In the genomic region with DNA sequence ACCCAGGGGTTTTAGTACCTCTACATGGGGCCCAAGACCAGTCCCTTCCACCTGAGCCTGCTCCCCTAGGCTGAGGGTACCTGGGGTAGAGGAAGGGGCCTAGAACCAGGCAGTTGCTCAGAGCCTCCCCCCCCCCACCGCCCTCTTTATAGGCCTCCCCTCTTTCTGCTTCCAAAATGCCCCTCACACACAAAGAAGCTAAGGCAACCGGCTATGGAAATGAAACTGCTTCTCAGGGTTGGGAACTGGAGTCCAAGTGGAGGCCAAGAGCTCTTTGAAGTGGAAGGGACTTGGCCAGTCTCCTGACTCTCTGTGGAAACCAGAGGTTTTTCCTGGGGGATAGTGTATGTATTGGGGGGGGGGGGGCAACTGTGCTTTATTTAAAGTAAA, we compare ENCODE assay signal across 14 mouse cellular contexts. TPM values are rescaled to one million over a fixed set of nuclear protein-coding genes. Genes with fewer than 3 reads are reported as not detected.
DNase-seq lines count a peak whose midpoint lies in the region; ATAC-seq and TF ChIP-seq lines count a peak whose summit lies in the region.
"Had no signal": no experiment of that assay in that cellular context is flagged by ENCODE, and none has a peak within 500 bp of the region (broad histone marks: within the 10 kb centered on the region; RNA-seq: fewer than 3 reads in every experiment).

No protein-coding gene starts in this region.

- no peak for TF ChIP-seq EP300 in stomach, postnatal 0 days (optimal IDR thresholded peaks at IDR 0.05)

- peak overlapping the region; percentile 47; the same call in 1 of the 2 replicates for H3K9ac ChIP-seq in lung, embryonic 16.5 days (ENCODE audit: low read length)
- 0 out of 2 replicates have a peak overlapping the region, but pooled peaks have one; percentile 13 for H3K9ac ChIP-seq in forebrain, embryonic 14.5 days (ENCODE audit: low read length)
- H3K9ac ChIP-seq in limb, embryonic 13.5 days, result no peak overlapping the region
- H3K9ac ChIP-seq in stomach, postnatal 0 days (ENCODE audit: low read length), result no peak overlapping the region
- H3K9ac ChIP-seq: liver, embryonic 12.5 days; stomach, embryonic 15.5 days had no signal

- 32% methylated on average over 2 of the region's 2 CpGs for WGBS in lung, embryonic 16.5 days
- WGBS in lung, adult 2 months, result 55% methylated on average over 2 of the region's 2 CpGs
- 31% methylated on average over 2 of the region's 2 CpGs for WGBS in forebrain, embryonic 14.5 days
- WGBS in limb, embryonic 13.5 days, result 20% methylated on average over 2 of the region's 2 CpGs
- 64% methylated on average over 1 of the region's 2 CpGs for WGBS in stomach, postnatal 0 days

- no peak overlapping the region for H3K4me2 ChIP-seq in lung, embryonic 16.5 days (ENCODE audit: low read depth, low read length)
- H3K4me2 ChIP-seq in forebrain, embryonic 14.5 days (ENCODE audit: low read length), result no peak overlapping the region
- H3K4me2 ChIP-seq in limb, embryonic 13.5 days (replicated peaks), result peak overlapping the region; percentile 2
- no peak overlapping the region for H3K4me2 ChIP-seq in stomach, postnatal 0 days (replicated peaks; ENCODE audit: low read depth)
- H3K4me2 ChIP-seq: liver, embryonic 12.5 days; stomach, embryonic 15.5 days had no signal

- peaks cover 22% of the 10 kb centered on the region for H3K4me1 ChIP-seq in lung, embryonic 16.5 days (replicated peaks; ENCODE audit: control insufficient read depth, insufficient read depth, low read length)
- H3K4me1 ChIP-seq in lung, adult 2 months (ENCODE audit: control insufficient read depth, insufficient read depth, low read length), result no peaks in the 10 kb centered on the region
- 0 out of 2 replicates have a peak, but pooled peaks cover 4% of the 10 kb centered on the region for H3K4me1 ChIP-seq in forebrain, embryonic 14.5 days (ENCODE audit: control insufficient read depth, insufficient read depth, low read length)
- peaks cover 43% of the 10 kb centered on the region for H3K4me1 ChIP-seq in limb, embryonic 13.5 days
- H3K4me1 ChIP-seq in stomach, postnatal 0 days (replicated peaks; ENCODE audit: control insufficient read depth, insufficient read depth), result no peaks in the 10 kb centered on the region
- H3K4me1 ChIP-seq: liver, embryonic 12.5 days had no signal

- no peak overlapping the region for H3K4me3 ChIP-seq in lung, embryonic 16.5 days (ENCODE audit: low read length)
- H3K4me3 ChIP-seq in lung, adult 2 months (replicated peaks; ENCODE audit: extremely low read depth, low read depth, low read length), result no peak overlapping the region
- no peak overlapping the region for H3K4me3 ChIP-seq in forebrain, embryonic 14.5 days (ENCODE audit: low read depth, low read length)
- H3K4me3 ChIP-seq in limb, embryonic 13.5 days, result no peak overlapping the region
- H3K4me3 ChIP-seq in stomach, postnatal 0 days (ENCODE audit: low read depth, low read length), result no peak overlapping the region
- H3K4me3 ChIP-seq: erythroblast, embryonic 14.5 days; liver, embryonic 12.5 days; stomach, embryonic 15.5 days had no signal

- no peak for DNase-seq in lung, adult 2 months
- DNase-seq in forebrain, embryonic 14.5 days (ENCODE audit: low spot score), result peak; percentile 59
- DNase-seq in stomach, postnatal 0 days (ENCODE audit: low spot score), result no peak
- DNase-seq in adrenal gland, postnatal 25 days, result no peak
- DNase-seq in cerebellum, adult 11 months, result no peak
- DNase-seq: gastrocnemius, postnatal 36 days; heart, postnatal 14 days; right cerebral cortex, adult 18-20 months had no signal

- TF ChIP-seq CTCF in lung, adult 2 months (IDR thresholded peaks at IDR 0.05; ENCODE audit: insufficient read depth, low read length), result no peak
- no peak for TF ChIP-seq CTCF in stomach, postnatal 0 days (IDR thresholded peaks at IDR 0.05; ENCODE audit: low read depth)

- peak; percentile 59 for ATAC-seq in lung, embryonic 16.5 days (ENCODE audit: low read depth)
- ATAC-seq in forebrain, embryonic 14.5 days, result peak; percentile 35; the same call in 1 of the 2 replicates
- ATAC-seq in limb, embryonic 13.5 days (ENCODE audit: low FRiP score, low read depth), result peak; percentile 45
- ATAC-seq in stomach, postnatal 0 days (ENCODE audit: low FRiP score, low TSS enrichment), result no peak

- peaks cover 12% of the 10 kb centered on the region for H3K36me3 ChIP-seq in lung, embryonic 16.5 days (ENCODE audit: control insufficient read depth, insufficient read depth, low read length)
- peaks cover 18% of the 10 kb centered on the region for H3K36me3 ChIP-seq in forebrain, embryonic 14.5 days (ENCODE audit: control insufficient read depth, insufficient read depth, low read length)
- peaks cover 26% of the 10 kb centered on the region for H3K36me3 ChIP-seq in limb, embryonic 13.5 days
- peaks cover 7% of the 10 kb centered on the region for H3K36me3 ChIP-seq in stomach, postnatal 0 days (ENCODE audit: control insufficient read depth, insufficient read depth, low read length)

- H3K27ac ChIP-seq in lung, embryonic 16.5 days (ENCODE audit: low read length), result peak overlapping the region; percentile 80
- peak overlapping the region; percentile 52; the same call in 1 of the 2 replicates for H3K27ac ChIP-seq in forebrain, embryonic 14.5 days (ENCODE audit: low read depth, low read length)
- peak overlapping the region; percentile 66 for H3K27ac ChIP-seq in limb, embryonic 13.5 days
- peak overlapping the region; percentile 56; the same call in 1 of the 2 replicates for H3K27ac ChIP-seq in stomach, postnatal 0 days (replicated peaks)
- H3K27ac ChIP-seq: liver, embryonic 12.5 days; stomach, embryonic 15.5 days had no signal

- no peaks in the 10 kb centered on the region for H3K27me3 ChIP-seq in lung, embryonic 16.5 days (ENCODE audit: control insufficient read depth, insufficient read depth, low read depth, low read length)
- H3K27me3 ChIP-seq in forebrain, embryonic 14.5 days (replicated peaks; ENCODE audit: control insufficient read depth, insufficient read depth, low read length), result no peaks in the 10 kb centered on the region
- no peaks in the 10 kb centered on the region for H3K27me3 ChIP-seq in limb, embryonic 13.5 days
- H3K27me3 ChIP-seq in stomach, postnatal 0 days (ENCODE audit: control insufficient read depth, insufficient read depth, low read length), result no peaks in the 10 kb centered on the region
- H3K27me3 ChIP-seq: liver, embryonic 12.5 days; stomach, embryonic 15.5 days had no signal

- TF ChIP-seq POLR2A in lung, adult 2 months (IDR thresholded peaks at IDR 0.05; ENCODE audit: borderline replicate concordance, extremely low read depth, low read depth, low read length), result no peak

- H3K9me3 ChIP-seq in lung, embryonic 16.5 days (ENCODE audit: control insufficient read depth, low read length), result no peaks in the 10 kb centered on the region
- H3K9me3 ChIP-seq in forebrain, embryonic 14.5 days (replicated peaks; ENCODE audit: control insufficient read depth, low read length), result no peaks in the 10 kb centered on the region
- H3K9me3 ChIP-seq in limb, embryonic 13.5 days, result no peaks in the 10 kb centered on the region
- no peaks in the 10 kb centered on the region for H3K9me3 ChIP-seq in stomach, postnatal 0 days (ENCODE audit: control insufficient read depth, low read length)
- H3K9me3 ChIP-seq: liver, embryonic 12.5 days; stomach, embryonic 15.5 days had no signal

RNA-seq across cellular contexts. Expression of a gene that starts 23.7 kb away (rescaled TPM):
- polyA plus RNA-seq in lung, embryonic 16.5 days (2015; fragmentation: Nextera tagmentation; extraction: Ambion mirVana), result 8.5 and 8.6 TPM in 2 replicates
- 37.0 and 40.0 TPM in 2 replicates for polyA plus RNA-seq in lung, adult 2 months (2012; rRNA removed)
- 0.67 and 1.5 TPM in 2 replicates for polyA plus RNA-seq in forebrain, embryonic 14.5 days (2014; fragmentation: Nextera tagmentation; extraction: Ambion mirVana)
- polyA plus RNA-seq in limb, embryonic 13.5 days (2015; fragmentation: Nextera tagmentation; extraction: Ambion mirVana), result 6.1 and 6.9 TPM in 2 replicates
- polyA plus RNA-seq in stomach, postnatal 0 days (2015; fragmentation: Nextera tagmentation; extraction: Ambion mirVana), result 4.9 and 5.2 TPM in 2 replicates
- 34.5 and 55.3 TPM in 2 replicates for total RNA-seq in adrenal gland, postnatal 25 days (2021)

RNA-seq across cellular contexts. Expression of a gene that starts 31.3 kb away (rescaled TPM):
- 48.8 and 50.5 TPM in 2 replicates for polyA plus RNA-seq in lung, embryonic 16.5 days (2015; fragmentation: Nextera tagmentation; extraction: Ambion mirVana)
- 40.0 and 42.7 TPM in 2 replicates for polyA plus RNA-seq in lung, adult 2 months (2012; rRNA removed)
- 14.8 and 16.2 TPM in 2 replicates for polyA plus RNA-seq in forebrain, embryonic 14.5 days (2014; fragmentation: Nextera tagmentation; extraction: Ambion mirVana)
- polyA plus RNA-seq in limb, embryonic 13.5 days (2015; fragmentation: Nextera tagmentation; extraction: Ambion mirVana), result 55.9 and 58.8 TPM in 2 replicates
- 42.6 and 45.9 TPM in 2 replicates for polyA plus RNA-seq in stomach, postnatal 0 days (2015; fragmentation: Nextera tagmentation; extraction: Ambion mirVana)
- total RNA-seq in adrenal gland, postnatal 25 days (2021), result 76.4 and 93.3 TPM in 2 replicates

RNA-seq across cellular contexts. Expression of a gene that starts 53.8 kb away (rescaled TPM):
- polyA plus RNA-seq in lung, embryonic 16.5 days (2015; fragmentation: Nextera tagmentation; extraction: Ambion mirVana), result 17.8 and 18.0 TPM in 2 replicates
- 75.8 and 89.2 TPM in 2 replicates for polyA plus RNA-seq in lung, adult 2 months (2012; rRNA removed)
- polyA plus RNA-seq in forebrain, embryonic 14.5 days (2014; fragmentation: Nextera tagmentation; extraction: Ambion mirVana), result 10.5 and 13.3 TPM in 2 replicates
- 23.7 and 24.0 TPM in 2 replicates for polyA plus RNA-seq in limb, embryonic 13.5 days (2015; fragmentation: Nextera tagmentation; extraction: Ambion mirVana)
- 12.7 and 13.9 TPM in 2 replicates for polyA plus RNA-seq in stomach, postnatal 0 days (2015; fragmentation: Nextera tagmentation; extraction: Ambion mirVana)
- 40.2 and 42.4 TPM in 2 replicates for total RNA-seq in adrenal gland, postnatal 25 days (2021)

RNA-seq across cellular contexts. Expression of a gene that starts 54.1 kb away (rescaled TPM):
- 1.2 and 1.9 TPM in 2 replicates for polyA plus RNA-seq in lung, embryonic 16.5 days (2015; fragmentation: Nextera tagmentation; extraction: Ambion mirVana)
- polyA plus RNA-seq in lung, adult 2 months (2012; rRNA removed), result 2.0 and 2.4 TPM in 2 replicates
- 2.0 and 2.4 TPM in 2 replicates for polyA plus RNA-seq in forebrain, embryonic 14.5 days (2014; fragmentation: Nextera tagmentation; extraction: Ambion mirVana)
- 0.68 and 0.69 TPM in 2 replicates for polyA plus RNA-seq in limb, embryonic 13.5 days (2015; fragmentation: Nextera tagmentation; extraction: Ambion mirVana)
- 0.25 and 0.36 TPM in 2 replicates for polyA plus RNA-seq in stomach, postnatal 0 days (2015; fragmentation: Nextera tagmentation; extraction: Ambion mirVana)
- total RNA-seq in adrenal gland, postnatal 25 days (2021), result 0.57 and 0.67 TPM in 2 replicates

RNA-seq across cellular contexts. Expression of a gene that starts 58.4 kb away (rescaled TPM):
- polyA plus RNA-seq in lung, embryonic 16.5 days (2015; fragmentation: Nextera tagmentation; extraction: Ambion mirVana), result 0.26 TPM in 1 of 2 replicates, not detected in the other
- polyA plus RNA-seq in lung, adult 2 months (2012; rRNA removed), result 0.65 and 0.70 TPM in 2 replicates
- polyA plus RNA-seq in forebrain, embryonic 14.5 days (2014; fragmentation: Nextera tagmentation; extraction: Ambion mirVana), result not detected in 2 replicates
- not detected in 2 replicates for polyA plus RNA-seq in limb, embryonic 13.5 days (2015; fragmentation: Nextera tagmentation; extraction: Ambion mirVana)
- polyA plus RNA-seq in stomach, postnatal 0 days (2015; fragmentation: Nextera tagmentation; extraction: Ambion mirVana), result not detected in 2 replicates
- total RNA-seq in adrenal gland, postnatal 25 days (2021), result 2.9 TPM in 1 of 2 replicates, not detected in the other
- total RNA-seq: heart, postnatal 14 days had no signal
- polyA plus RNA-seq: erythroblast, embryonic 14.5 days; large intestine, adult 2 months; liver, embryonic 12.5 days had no signal

Comparison
In these comparisons a context has a peak if more than half of its experiments do, and no peak if none do; other contexts are left out.
1. H3K9ac ChIP-seq: peak in lung, embryonic 16.5 days (single experiment) and forebrain, embryonic 14.5 days (single experiment); none in limb, embryonic 13.5 days (single experiment) and stomach, postnatal 0 days (single experiment).
2. Peak in every context shown above with its lines, with median percentiles within 50 percentile points of each other: H3K27ac ChIP-seq.